In genomic region chr12:111898686-111899085, GRCm38 (mm10) we compare ENCODE assay signal across 33 mouse cellular contexts. TPM values are rescaled to one million over a fixed set of nuclear protein-coding genes. Genes with fewer than 3 reads are reported as not detected.
DNase-seq lines count a peak whose midpoint lies in the region; ATAC-seq and TF ChIP-seq lines count a peak whose summit lies in the region.
"Had no signal": no experiment of that assay in that cellular context is flagged by ENCODE, and none has a peak within 500 bp of the region (broad histone marks: within the 10 kb centered on the region; RNA-seq: fewer than 3 reads in every experiment).

No protein-coding gene starts in this region.

- H3K36me3 ChIP-seq in forebrain, embryonic 11.5 days (ENCODE audit: control insufficient read depth, insufficient read depth, low read length) = no peaks in the 10 kb centered on the region
- no peaks in the 10 kb centered on the region for H3K36me3 ChIP-seq in forebrain, embryonic 13.5 days (ENCODE audit: poor library complexity, severe bottlenecking)
- 0 out of 2 replicates have a peak, but pooled peaks cover 4% of the 10 kb centered on the region for H3K36me3 ChIP-seq in heart, embryonic 10.5 days
- H3K36me3 ChIP-seq in kidney, embryonic 14.5 days (ENCODE audit: control insufficient read depth, insufficient read depth, low read length) = no peaks in the 10 kb centered on the region
- H3K36me3 ChIP-seq in lung, postnatal 0 days (ENCODE audit: insufficient read depth, low read length) = no peaks in the 10 kb centered on the region
- H3K36me3 ChIP-seq: embryonic facial prominence, embryonic 10.5 days; embryonic facial prominence, embryonic 13.5 days; heart, embryonic 15.5 days had no signal

- 0 out of 2 replicates have a peak, but pooled peaks have one; percentile 17 for TF ChIP-seq EP300 in lung, postnatal 0 days (IDR thresholded peaks at IDR 0.05)

- H3K4me2 ChIP-seq in forebrain, embryonic 11.5 days (ENCODE audit: low read depth, low read length, severe bottlenecking) = no peak overlapping the region
- H3K4me2 ChIP-seq in forebrain, embryonic 13.5 days = no peak overlapping the region
- no peak overlapping the region for H3K4me2 ChIP-seq in kidney, embryonic 14.5 days (replicated peaks; ENCODE audit: low read depth, low read length)
- H3K4me2 ChIP-seq in lung, postnatal 0 days (replicated peaks; ENCODE audit: low read depth, low read length) = no peak overlapping the region
- H3K4me2 ChIP-seq: embryonic facial prominence, embryonic 13.5 days; heart, embryonic 11.5 days; heart, embryonic 15.5 days; hindbrain, embryonic 14.5 days had no signal

- no peak overlapping the region for H3K27ac ChIP-seq in forebrain, embryonic 11.5 days (ENCODE audit: low read depth, low read length)
- no peak overlapping the region for H3K27ac ChIP-seq in forebrain, embryonic 13.5 days
- peak overlapping the region; percentile 36; the same call in 1 of the 2 replicates for H3K27ac ChIP-seq in heart, embryonic 10.5 days
- no peak overlapping the region for H3K27ac ChIP-seq in kidney, embryonic 14.5 days (ENCODE audit: low read depth, low read length)
- no peak overlapping the region for H3K27ac ChIP-seq in lung, postnatal 0 days (ENCODE audit: low read length)
- H3K27ac ChIP-seq: embryonic facial prominence, embryonic 10.5 days; embryonic facial prominence, embryonic 13.5 days; hindbrain, embryonic 14.5 days; hindbrain, postnatal 0 days had no signal

- no peaks in the 10 kb centered on the region for H3K4me1 ChIP-seq in forebrain, embryonic 11.5 days (replicated peaks; ENCODE audit: control insufficient read depth, insufficient read depth, low read length)
- H3K4me1 ChIP-seq in forebrain, embryonic 13.5 days = peaks cover 16% of the 10 kb centered on the region
- peaks cover 44% of the 10 kb centered on the region for H3K4me1 ChIP-seq in heart, embryonic 10.5 days
- H3K4me1 ChIP-seq in kidney, embryonic 14.5 days (ENCODE audit: control insufficient read depth, insufficient read depth, low read length) = peaks cover 10% of the 10 kb centered on the region; the same call in 1 of the 2 replicates
- H3K4me1 ChIP-seq in lung, postnatal 0 days (ENCODE audit: insufficient read depth, low read depth, low read length) = peaks cover 38% of the 10 kb centered on the region; the same call in 1 of the 2 replicates

- no peak for TF ChIP-seq CTCF in lung, postnatal 0 days (IDR thresholded peaks at IDR 0.05)

- peak; percentile 35 for DNase-seq in forebrain, embryonic 11.5 days (ENCODE audit: low spot score)
- DNase-seq in heart, embryonic 10.5 days (ENCODE audit: low spot score) = no peak
- DNase-seq in heart, adult 8-10 months (ENCODE audit: low spot score) = no peak
- no peak for DNase-seq in kidney, adult 9 months
- no peak for DNase-seq in lung, postnatal 0 days (ENCODE audit: low spot score)
- no peak for DNase-seq in lung, postnatal 25 days (ENCODE audit: low spot score)
- DNase-seq: adrenal gland, postnatal 10 days; B cell, adult 2 months; cerebellum, adult 11-12 months; cerebellum, adult 8-10 months; cerebellum, postnatal 10 days; cerebellum, postnatal 36 days; embryo, embryonic 11 days; forebrain, postnatal 0 days; gastrocnemius, postnatal 10 days; gastrocnemius, postnatal 36 days; heart, postnatal 10 days; heart, postnatal 4 days had no signal

- H3K9ac ChIP-seq in forebrain, embryonic 11.5 days (ENCODE audit: low read length) = no peak overlapping the region
- H3K9ac ChIP-seq in forebrain, embryonic 13.5 days = no peak overlapping the region
- H3K9ac ChIP-seq in kidney, embryonic 14.5 days (ENCODE audit: low read depth, low read length) = 0 out of 2 replicates have a peak overlapping the region, but pooled peaks have one; percentile 18
- H3K9ac ChIP-seq in lung, postnatal 0 days (replicated peaks; ENCODE audit: low read depth) = no peak overlapping the region
- H3K9ac ChIP-seq: embryonic facial prominence, embryonic 13.5 days; forebrain, postnatal 0 days; heart, embryonic 15.5 days; hindbrain, embryonic 14.5 days had no signal

- ATAC-seq in forebrain, embryonic 11.5 days (replicated peaks; ENCODE audit: low FRiP score) = no peak
- no peak for ATAC-seq in forebrain, embryonic 13.5 days
- no peak for ATAC-seq in kidney, embryonic 14.5 days (ENCODE audit: low FRiP score, low TSS enrichment)
- ATAC-seq in lung, postnatal 0 days = no peak
- ATAC-seq: forebrain, embryonic 14.5 days; forebrain, postnatal 0 days; hindbrain, postnatal 0 days; inflammation-experienced regulatory T-cells, adult 6 months; intestine, embryonic 16.5 days; Patski had no signal

- no peaks in the 10 kb centered on the region for H3K9me3 ChIP-seq in forebrain, embryonic 11.5 days (ENCODE audit: control insufficient read depth, low read length)
- H3K9me3 ChIP-seq in forebrain, embryonic 13.5 days (replicated peaks) = no peaks in the 10 kb centered on the region
- no peaks in the 10 kb centered on the region for H3K9me3 ChIP-seq in heart, embryonic 10.5 days
- no peaks in the 10 kb centered on the region for H3K9me3 ChIP-seq in kidney, embryonic 14.5 days (ENCODE audit: control insufficient read depth, low read length)
- H3K9me3 ChIP-seq in lung, postnatal 0 days (ENCODE audit: low read length) = no peaks in the 10 kb centered on the region
- H3K9me3 ChIP-seq: embryonic facial prominence, embryonic 10.5 days; embryonic facial prominence, embryonic 13.5 days; G1E; heart, embryonic 15.5 days had no signal

- WGBS in forebrain, embryonic 11.5 days = 82% methylated on average over 9 of the region's 9 CpGs
- 82% methylated on average over 9 of the region's 9 CpGs for WGBS in forebrain, embryonic 13.5 days
- WGBS in heart, embryonic 10.5 days = 70% methylated on average over 9 of the region's 9 CpGs
- WGBS in kidney, embryonic 14.5 days = 72% methylated on average over 9 of the region's 9 CpGs
- 55% methylated on average over 9 of the region's 9 CpGs for WGBS in lung, postnatal 0 days

- H3K27me3 ChIP-seq in forebrain, embryonic 11.5 days (ENCODE audit: control insufficient read depth, insufficient read depth, low read length) = no peaks in the 10 kb centered on the region
- H3K27me3 ChIP-seq in forebrain, embryonic 13.5 days = peaks cover 3% of the 10 kb centered on the region; the same call in 1 of the 2 replicates
- H3K27me3 ChIP-seq in heart, embryonic 10.5 days (ENCODE audit: insufficient read depth, poor library complexity, severe bottlenecking) = no peaks in the 10 kb centered on the region
- H3K27me3 ChIP-seq in kidney, embryonic 14.5 days (ENCODE audit: control insufficient read depth, insufficient read depth, low read length) = no peaks in the 10 kb centered on the region
- no peaks in the 10 kb centered on the region for H3K27me3 ChIP-seq in lung, postnatal 0 days (replicated peaks; ENCODE audit: insufficient read depth, low read length)
- H3K27me3 ChIP-seq: CH12.LX; embryonic facial prominence, embryonic 13.5 days; heart, embryonic 15.5 days; Patski had no signal

- no peak overlapping the region for H3K4me3 ChIP-seq in forebrain, embryonic 11.5 days (ENCODE audit: low read depth, low read length)
- no peak overlapping the region for H3K4me3 ChIP-seq in forebrain, embryonic 13.5 days
- H3K4me3 ChIP-seq in heart, embryonic 10.5 days = no peak overlapping the region
- H3K4me3 ChIP-seq in kidney, embryonic 14.5 days (ENCODE audit: low read length) = no peak overlapping the region
- H3K4me3 ChIP-seq in lung, postnatal 0 days (ENCODE audit: low read depth, low read length) = no peak overlapping the region
- H3K4me3 ChIP-seq: embryonic facial prominence, embryonic 10.5 days; embryonic facial prominence, embryonic 13.5 days; erythroblast, embryonic 14.5 days; heart, embryonic 15.5 days had no signal

RNA-seq across cellular contexts. Expression of gene Ppp1r13b, which starts 9.2 kb away (rescaled TPM):
- polyA plus RNA-seq in forebrain, embryonic 11.5 days (2014; fragmentation: Nextera tagmentation; extraction: Ambion mirVana) = 6.3 and 7.6 TPM in 2 replicates
- polyA plus RNA-seq in forebrain, embryonic 13.5 days (2015; fragmentation: Nextera tagmentation; extraction: Ambion mirVana) = 9.3 TPM in 2 replicates
- 13.6 and 16.8 TPM in 2 replicates for polyA plus RNA-seq in heart, embryonic 10.5 days (2016; fragmentation: Nextera tagmentation; extraction: Ambion mirVana)
- total RNA-seq in heart, adult 8-10 months (2022) = 10 to 100 TPM; 16.7 to 20.8 (median 18.6) TPM
- 13.6 and 20.6 TPM in 2 replicates for polyA plus RNA-seq in kidney, embryonic 14.5 days (2014; fragmentation: Nextera tagmentation; extraction: Ambion mirVana)
- polyA plus RNA-seq in lung, postnatal 0 days (2015; fragmentation: Nextera tagmentation; extraction: Ambion mirVana) = 21.8 and 22.7 TPM in 2 replicates
